Mouse (Mus musculus) liver, adult 2 months (tissue): ENCODE results near the gene Runx1.

ENCODE experiments used
- CTCF ChIP-seq: fragments of 200-500 bp; IDR thresholded peaks from 2 replicates; pipeline ENCODE4 v1.5.1; 2011; ENCODE audit warnings: low read depth, low read length, control low read depth
- POLR2A ChIP-seq: fragments of 200-500 bp; IDR thresholded peaks from 2 replicates; pipeline ENCODE4 v1.6.1; 2011; ENCODE audit warnings: low read length, control low read depth; ENCODE audit not compliant: insufficient read depth; ENCODE audit errors: extremely low read depth

DNA sequence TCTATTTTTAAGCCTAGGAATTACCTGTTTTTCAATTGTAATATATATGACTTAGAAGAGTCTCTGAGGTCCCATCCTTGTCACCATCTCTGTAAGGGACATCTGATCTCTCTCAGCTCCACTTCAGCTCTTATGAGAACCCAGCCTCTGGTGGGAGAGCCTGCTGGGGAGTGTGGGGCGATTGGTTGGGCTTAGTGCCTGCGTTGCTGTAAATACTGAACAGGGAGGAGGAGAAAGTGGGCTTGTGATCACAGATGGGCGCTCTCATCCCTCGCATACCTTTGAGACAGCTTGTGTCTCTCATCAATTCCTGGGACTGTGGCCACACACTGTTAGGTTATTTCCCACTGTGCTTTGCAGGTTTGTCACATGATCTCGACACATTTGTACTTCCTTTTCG is 35.3 kb downstream of the Runx1 start:
- TF ChIP-seq CTCF, result no peak
- no peak for TF ChIP-seq POLR2A
